Mouse (Mus musculus): Measurements from ENCODE around the gene Chd2.

Chd2 gene

DNA sequence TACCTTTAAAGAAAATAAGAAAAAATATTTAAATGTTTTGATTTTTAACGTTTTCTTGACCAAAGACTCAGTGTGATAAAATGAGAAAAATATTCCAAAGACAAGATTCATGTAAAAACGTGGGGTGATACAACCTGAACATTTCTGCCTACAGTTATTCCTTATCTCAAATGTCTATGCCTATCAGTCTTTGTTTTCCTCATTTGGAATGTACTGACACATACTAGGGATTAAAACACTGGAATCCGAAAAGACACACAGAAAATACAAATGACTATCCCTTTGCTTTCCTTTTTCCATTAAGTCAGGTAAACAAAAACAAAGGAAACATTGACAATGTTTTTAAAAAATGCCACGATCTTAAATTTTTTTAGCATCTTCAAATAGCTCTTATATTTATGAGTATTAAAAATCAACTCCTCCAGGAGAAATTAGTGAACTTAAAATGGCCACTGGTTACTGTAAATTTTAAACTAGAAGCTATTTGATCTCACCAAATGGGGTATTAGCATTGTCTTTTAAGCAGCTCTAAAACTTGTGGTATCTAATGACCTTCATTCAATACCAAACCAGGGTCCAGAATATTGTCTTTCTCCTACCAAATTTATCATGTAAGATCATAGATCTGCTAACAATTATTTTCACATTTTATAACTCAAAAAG lies 14.4 kb upstream of the Chd2 start:
- no peak for TF ChIP-seq GATA4 (IDR thresholded peaks at IDR 0.05; ENCODE audit: insufficient replicate concordance, low read length)

DNA sequence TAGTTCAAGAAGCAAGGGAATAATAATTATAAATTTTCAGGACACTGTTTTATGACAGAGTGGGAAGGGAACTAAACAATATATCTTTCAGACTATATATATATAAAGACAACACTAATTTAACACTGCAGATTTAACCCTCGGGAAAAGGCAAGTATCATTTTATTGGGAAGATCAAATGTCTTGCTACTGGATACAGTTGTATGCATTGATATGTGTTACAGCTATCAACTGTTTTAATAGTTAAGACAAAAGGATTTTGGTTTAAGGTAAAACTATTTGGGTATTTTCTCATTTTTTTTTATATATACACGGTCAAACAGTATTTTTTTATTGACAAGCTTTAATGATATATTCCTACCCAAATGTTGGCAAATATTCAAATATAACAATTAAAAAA lies 13.2 kb upstream of the Chd2 start:
- TF ChIP-seq GATA4 (IDR thresholded peaks at IDR 0.05; ENCODE audit: insufficient replicate concordance, low read length), result no peak

- no peak for TF ChIP-seq GATA4 (IDR thresholded peaks at IDR 0.05; ENCODE audit: insufficient replicate concordance, low read length)
These were observed 11.5 kb upstream of the Chd2 start for GRCm38 (mm10) chr7:73553160-73553559.

DNA sequence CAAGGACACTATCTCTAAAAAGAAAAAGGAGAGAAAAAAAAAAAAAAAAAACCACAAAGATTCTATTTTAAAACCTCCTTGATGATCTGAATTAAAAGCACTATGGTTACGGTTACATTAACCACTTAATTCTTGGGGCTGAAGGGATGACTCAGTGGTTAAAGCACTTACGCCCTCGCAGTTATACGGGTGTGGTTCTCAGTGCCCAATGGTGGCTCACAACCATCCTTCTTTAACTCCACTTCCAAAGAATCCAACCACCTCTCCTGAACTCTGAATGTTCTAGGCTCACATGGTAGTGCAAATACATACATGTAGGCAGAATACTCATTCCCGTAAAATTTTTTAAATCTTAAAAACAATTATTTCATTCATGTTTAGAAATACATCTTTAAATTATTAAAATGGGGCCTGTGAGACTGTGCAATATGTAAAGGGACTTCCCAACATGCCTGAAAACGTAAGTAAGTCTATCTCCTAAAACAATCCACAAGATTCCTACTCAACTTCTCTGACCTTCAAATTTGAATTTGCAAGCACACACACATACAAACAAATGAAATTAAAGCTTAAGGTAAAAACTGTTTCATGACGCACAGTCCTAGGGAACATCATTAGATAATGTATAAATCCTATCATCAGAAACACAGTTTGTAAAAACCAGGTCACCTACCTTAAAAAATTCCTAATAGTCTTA lies 10.6 kb upstream of the Chd2 start:
- TF ChIP-seq GATA4 (IDR thresholded peaks at IDR 0.05; ENCODE audit: insufficient replicate concordance, low read length), result no peak

DNA sequence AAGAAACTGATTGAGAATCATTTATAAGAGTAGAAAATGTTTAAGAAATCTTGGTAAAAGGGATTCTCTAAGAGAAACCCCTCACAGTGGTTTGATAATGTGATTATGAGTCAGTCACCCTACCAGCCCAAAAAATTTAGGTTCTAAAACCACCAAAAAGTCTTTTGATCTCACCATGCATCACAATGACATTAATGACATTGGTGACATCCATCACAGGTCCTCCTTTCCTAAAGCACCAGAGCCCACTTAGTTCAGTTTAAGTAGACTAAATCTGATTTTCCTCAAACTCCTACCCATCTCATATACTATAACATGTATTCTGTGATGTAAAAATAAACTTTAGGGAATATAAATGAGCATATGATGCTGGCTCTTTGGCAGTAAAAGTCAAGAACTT lies 9.7 kb upstream of the Chd2 start:
- TF ChIP-seq GATA4 (IDR thresholded peaks at IDR 0.05; ENCODE audit: insufficient replicate concordance, low read length), result no peak

DNA sequence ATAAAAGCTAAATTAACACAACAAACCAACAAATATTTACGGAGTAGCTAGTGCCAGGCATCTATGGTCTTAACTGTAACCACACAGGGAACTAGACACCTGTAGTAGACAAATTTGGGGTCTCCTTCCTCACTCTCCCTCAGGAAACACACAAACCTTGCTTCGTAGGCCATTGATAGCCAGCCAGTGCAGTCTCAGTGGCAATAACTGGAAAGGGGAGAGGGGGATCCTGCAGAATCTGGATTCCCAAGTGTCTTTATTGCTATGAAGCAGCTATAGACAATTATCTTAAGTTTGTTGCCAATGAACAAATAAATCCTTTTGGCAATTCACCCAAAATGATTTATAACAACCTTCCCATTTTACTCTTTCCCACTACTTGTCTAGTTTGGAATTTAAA lies 6.4 kb upstream of the Chd2 start:
- TF ChIP-seq GATA4 (IDR thresholded peaks at IDR 0.05; ENCODE audit: insufficient replicate concordance, low read length), result no peak

- TF ChIP-seq GATA4 (IDR thresholded peaks at IDR 0.05; ENCODE audit: insufficient replicate concordance, low read length), result no peak
These were observed 5.2 kb upstream of the Chd2 start for GRCm38 (mm10) chr7:73546561-73547510.

- TF ChIP-seq GATA4 (IDR thresholded peaks at IDR 0.05; ENCODE audit: insufficient replicate concordance, low read length), result no peak
These were observed 3.4 kb upstream of the Chd2 start for GRCm38 (mm10) chr7:73545004-73545403.

DNA sequence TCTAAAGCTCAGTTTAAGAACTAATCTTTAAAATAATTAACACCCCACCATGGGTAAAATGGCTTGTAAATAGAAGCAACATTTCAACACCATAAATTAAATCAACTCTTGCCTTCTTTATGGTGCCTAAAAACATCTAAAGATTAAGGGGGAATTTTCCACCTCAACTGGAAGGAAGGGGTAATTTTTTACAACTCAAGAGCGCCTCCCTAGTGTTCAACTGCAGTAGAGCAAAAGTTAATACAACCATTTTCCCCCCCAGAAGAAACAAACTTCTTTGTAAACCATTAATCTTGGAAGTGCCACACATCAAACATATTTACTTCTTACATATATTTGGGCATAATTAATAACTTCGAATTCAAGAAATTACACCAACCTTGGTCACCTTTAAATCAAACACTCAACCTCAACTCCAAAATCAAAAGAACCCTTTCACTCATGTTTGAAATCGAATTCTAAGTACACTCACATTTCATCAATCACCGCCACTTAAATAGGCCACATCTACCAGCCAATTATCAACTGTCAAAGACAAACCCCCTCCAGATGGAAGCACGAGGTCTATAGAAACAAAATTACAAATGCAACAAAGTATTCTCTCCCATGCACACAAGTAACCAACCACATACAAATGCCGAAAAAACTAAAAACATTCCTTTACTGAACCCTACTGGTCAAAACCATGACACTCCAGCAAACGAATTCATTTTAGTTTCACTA lies 662 bp upstream of the Chd2 start:
- no peak for TF ChIP-seq GATA4 (IDR thresholded peaks at IDR 0.05; ENCODE audit: insufficient replicate concordance, low read length)

DNA sequence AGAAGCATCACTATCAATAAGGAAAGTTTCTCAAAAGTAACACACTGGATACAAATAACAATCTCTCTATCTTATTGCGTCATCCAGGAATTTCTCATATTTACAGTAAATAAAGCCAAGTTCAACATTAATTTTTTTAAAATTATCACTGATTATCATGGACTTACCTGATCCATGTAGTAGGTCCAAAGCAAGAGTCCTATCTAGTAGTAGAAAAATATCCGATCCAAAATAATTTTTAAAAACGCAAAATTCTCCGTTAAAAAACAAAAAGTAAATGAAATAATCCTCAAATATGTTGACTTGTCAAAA lies 595 bp downstream of the Chd2 start:
- no peak for TF ChIP-seq GATA4 (IDR thresholded peaks at IDR 0.05; ENCODE audit: insufficient replicate concordance, low read length)

DNA sequence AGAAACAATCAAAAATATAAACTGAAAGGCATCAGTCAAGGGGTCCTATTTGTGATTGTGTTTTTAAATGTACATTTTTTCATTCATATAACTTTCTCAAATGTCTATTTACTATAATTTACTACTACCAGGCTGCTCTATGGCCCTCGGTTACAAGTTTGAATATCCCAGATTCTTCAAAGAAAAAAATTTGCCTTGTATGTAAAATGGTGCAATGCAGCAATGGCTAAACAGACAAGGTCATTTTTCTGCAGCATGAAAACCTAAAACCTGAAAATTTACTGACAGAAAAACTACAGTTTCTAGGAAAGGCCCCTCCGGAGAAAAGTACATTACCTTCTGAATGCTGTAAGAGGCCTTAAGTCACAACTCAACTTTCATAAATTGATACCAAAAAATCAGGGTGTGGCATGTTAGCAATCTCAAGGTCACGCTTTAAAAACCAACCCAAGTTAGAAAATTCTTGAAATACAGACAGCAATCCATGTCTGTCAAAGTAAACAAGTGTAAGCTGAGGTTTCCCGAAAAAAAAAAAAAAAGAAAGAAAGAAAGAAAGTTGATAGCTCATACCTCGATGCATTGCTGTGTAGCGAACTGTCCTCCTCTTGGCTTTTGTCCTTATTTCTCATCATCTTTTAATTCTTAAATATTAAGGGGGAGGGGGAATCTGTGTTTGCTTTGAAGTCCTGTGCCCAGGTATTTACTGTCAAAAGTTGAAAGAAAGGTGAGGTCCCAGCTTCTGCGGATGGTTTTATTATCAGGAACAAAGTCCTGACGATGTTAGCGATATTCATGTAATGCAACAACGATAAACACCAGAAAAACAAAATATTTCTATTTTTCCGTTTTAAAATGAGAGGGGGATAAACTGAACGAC lies 1.2 kb downstream of the Chd2 start:
- TF ChIP-seq GATA4 (IDR thresholded peaks at IDR 0.05; ENCODE audit: insufficient replicate concordance, low read length), result no peak

GRCm38 (mm10) chr7:73539116-73539682 lies 2.4 kb downstream of the Chd2 start:
- TF ChIP-seq GATA4 (IDR thresholded peaks at IDR 0.05; ENCODE audit: insufficient replicate concordance, low read length), result no peak

- no peak for TF ChIP-seq GATA4 (IDR thresholded peaks at IDR 0.05; ENCODE audit: insufficient replicate concordance, low read length)
These were observed 3.1 kb downstream of the Chd2 start for GRCm38 (mm10) chr7:73538424-73539079.
